17 mouse cellular contexts compared by ENCODE assay signal in genomic region chr3:26815764-26816163, GRCm38 (mm10).
"Had no signal": no experiment of that assay in that cellular context is flagged by ENCODE, and none has a peak within 500 bp of the region (broad histone marks: within the 10 kb centered on the region; RNA-seq: fewer than 3 reads in every experiment).

No protein-coding gene starts in this region.

- H3K4me3 ChIP-seq: lung, embryonic 15.5 days; megakaryocyte, embryonic 14.5 days; midbrain, embryonic 13.5 days; midbrain, embryonic 15.5 days; neural tube, embryonic 12.5 days; stomach, embryonic 15.5 days had no signal

- DNase-seq: liver, postnatal 0 days; lung, adult 2 months; lung, postnatal 14 days; lung, postnatal 36 days; right cerebral cortex, postnatal 14 days; thymus, adult 18-20 months; thymus, postnatal 14 days; thymus, postnatal 36 days had no signal

- H3K27ac ChIP-seq: lung, embryonic 15.5 days; macrophage; midbrain, embryonic 13.5 days; midbrain, embryonic 15.5 days; neural tube, embryonic 12.5 days; stomach, embryonic 15.5 days; stomach, postnatal 0 days had no signal

- ATAC-seq: liver, postnatal 0 days; lung, postnatal 0 days; midbrain, embryonic 13.5 days; midbrain, embryonic 15.5 days had no signal
